Mouse (Mus musculus) ovary, postnatal 10 days (tissue): Measurements from ENCODE around the gene 9130023H24Rik.
A peak's percentile ranks its signal among the peaks of the same experiment; 100 is the strongest.

Experiments used
- DNase-seq: peaks from one replicate; pipeline ENCODE4 v3.0.0; 2022; ENCODE audit warnings: low spot score

The 9130023H24Rik gene

GRCm38 (mm10) chr7:128246496-128247391, 8.9 kb upstream of the 9130023H24Rik start, which contains the start of gene Tgfb1i1:
Gene Tgfb1i1 (plus strand): TSS chr7:128246812.
- peak; percentile 45 for DNase-seq

GRCm38 (mm10) chr7:128245547-128245946, 7.7 kb upstream of the 9130023H24Rik start:
- no peak for DNase-seq

GRCm38 (mm10) chr7:128244410-128245025, 6.7 kb upstream of the 9130023H24Rik start:
- no peak for DNase-seq

- no peak for DNase-seq
Observed at GRCm38 (mm10) chr7:128243921-128244320, 6.1 kb upstream of the 9130023H24Rik start.

- no peak for DNase-seq
Observed at GRCm38 (mm10) chr7:128242331-128242730, 4.5 kb upstream of the 9130023H24Rik start.

- DNase-seq: no peak
Observed at GRCm38 (mm10) chr7:128240131-128240784, 2.4 kb upstream of the 9130023H24Rik start.

- DNase-seq: no peak
Observed at GRCm38 (mm10) chr7:128238991-128239390, 1.2 kb upstream of the 9130023H24Rik start.

GRCm38 (mm10) chr7:128237593-128237926, 271 bp downstream of the 9130023H24Rik start:
- no peak for DNase-seq

- peak; percentile 85 for DNase-seq
Observed at GRCm38 (mm10) chr7:128236856-128237592, 807 bp downstream of the 9130023H24Rik start, which contains the start of gene Armc5. Gene Armc5 (plus strand): TSS chr7:128237342.

GRCm38 (mm10) chr7:128236426-128236825, 1.4 kb downstream of the 9130023H24Rik start:
- no peak for DNase-seq

- DNase-seq: no peak
Observed at GRCm38 (mm10) chr7:128235481-128235880, 2.4 kb downstream of the 9130023H24Rik start.

GRCm38 (mm10) chr7:128234796-128235195, 3.0 kb downstream of the 9130023H24Rik start:
- DNase-seq: no peak

GRCm38 (mm10) chr7:128231741-128232140, 6.1 kb downstream of the 9130023H24Rik start:
- DNase-seq: no peak

GRCm38 (mm10) chr7:128220936-128221335, 16.9 kb downstream of the 9130023H24Rik start:
- no peak for DNase-seq

- DNase-seq: no peak
Observed at GRCm38 (mm10) chr7:128219952-128220351, 17.9 kb downstream of the 9130023H24Rik start.

GRCm38 (mm10) chr7:128209826-128210225, 28.0 kb downstream of the 9130023H24Rik start:
- no peak for DNase-seq

GRCm38 (mm10) chr7:128208187-128208586, 29.6 kb downstream of the 9130023H24Rik start:
- peak; percentile 7 for DNase-seq

GRCm38 (mm10) chr7:128206152-128206551, 31.7 kb downstream of the 9130023H24Rik start, which contains the start of gene Cox6a2:
Gene Cox6a2 (minus strand): TSS chr7:128206387.
- no peak for DNase-seq

- DNase-seq: no peak
Observed at GRCm38 (mm10) chr7:128205695-128206094, 32.1 kb downstream of the 9130023H24Rik start.

- no peak for DNase-seq
Observed at GRCm38 (mm10) chr7:128204179-128204578, 33.7 kb downstream of the 9130023H24Rik start.

GRCm38 (mm10) chr7:128203071-128203470, 34.8 kb downstream of the 9130023H24Rik start:
- DNase-seq: no peak

GRCm38 (mm10) chr7:128201607-128202006, 36.2 kb downstream of the 9130023H24Rik start:
- no peak for DNase-seq
